Mouse (Mus musculus) G1E (cell line): ENCODE results near the gene Cd33. TPM values are rescaled to one million over a fixed set of nuclear protein-coding genes. Genes with fewer than 3 reads are reported as not detected.

Source experiments
- ATAC-seq: 2 replicates; pipeline ENCODE4 v1.8.0; 2016; ENCODE audit warnings: mild to moderate bottlenecking; ENCODE audit not compliant: insufficient number of reproducible peaks, poor library complexity, low FRiP score, severe bottlenecking; ENCODE audit errors: extremely low read depth
- DNase-seq: peaks from one replicate; pipeline ENCODE4 v3.0.0; 2012; ENCODE audit warnings: low spot score
- H3K27me3 ChIP-seq: 2 replicates; pipeline ENCODE4 v1.6.1; 2012; ENCODE audit warnings: mild to moderate bottlenecking, low read length, inconsistent platforms; ENCODE audit not compliant: insufficient read depth
- H3K36me3 ChIP-seq: replicated peaks from 2 replicates; pipeline ENCODE3; 2012; ENCODE audit warnings: mild to moderate bottlenecking, inconsistent platforms
- H3K4me1 ChIP-seq: 2 replicates; pipeline ENCODE4 v1.6.1; 2012; ENCODE audit warnings: low read depth, low read length, inconsistent platforms, mixed read lengths; ENCODE audit not compliant: insufficient read depth
- H3K4me3 ChIP-seq: 2 replicates; pipeline ENCODE4 v1.5.1; 2012; ENCODE audit warnings: low read depth, mild to moderate bottlenecking, inconsistent platforms, low read length, moderate library complexity, mixed read lengths
- H3K9me3 ChIP-seq: replicated peaks from 2 replicates; pipeline ENCODE4 v1.6.1; 2012; ENCODE audit warnings: inconsistent platforms
- CTCF ChIP-seq: IDR thresholded peaks from 2 replicates; pipeline ENCODE4 v1.5.1; 2012; ENCODE audit warnings: low read depth, low read length, inconsistent platforms, mixed read lengths
- GATA1 ChIP-seq: IDR thresholded peaks from 2 replicates; pipeline ENCODE4 v1.6.1; 2012; ENCODE audit warnings: borderline replicate concordance, low read length, inconsistent platforms, mixed read lengths
- GATA2 ChIP-seq: IDR thresholded peaks from 2 replicates; pipeline ENCODE4 v1.6.1; 2012; ENCODE audit warnings: low read depth, low read length, inconsistent platforms, borderline replicate concordance
- POLR2AphosphoS5 ChIP-seq: IDR thresholded peaks from 2 replicates; pipeline ENCODE4 v1.6.1; 2012; ENCODE audit warnings: low read depth, low read length, inconsistent platforms; ENCODE audit not compliant: insufficient replicate concordance
- TAL1 ChIP-seq: conservative IDR thresholded peaks from 2 replicates; pipeline ENCODE4 v1.6.1; 2012; ENCODE audit warnings: low read depth, low read length, inconsistent platforms, mixed read lengths
- polyA plus RNA-seq: library from polyadenylated mRNA; stranded (reverse); fragments of >175 nt; gene quantifications from 2 replicates; pipeline ENCODE4 v1.2.3, GENCODE M21; 2012
- total RNA-seq, 2 experiments: library from RNA; stranded (forward) in 1 of 2; stranded (reverse) in 1 of 2; fragments of 200-1000 nt in 1 of 2; fragments of >200 nt in 1 of 2; fragmentation: Nextera tagmentation in 1 of 2; gene quantifications; 2 replicates each; pipeline ENCODE4 v1.2.3; 2014 to 2017

The Cd33 gene
- total and polyA plus RNA-seq, 3 experiments: 0.60 to 0.69 TPM; not detected in 1

GRCm38 (mm10) chr7:43562651-43563070 lies 18.4 kb upstream of the Cd33 start:
- ATAC-seq (no peak), DNase-seq (no peak)
- H3K9me3 ChIP-seq: no peaks in the 10 kb centered on the region
- H3K36me3 ChIP-seq: peaks cover 10% of the 10 kb centered on the region
- peaks cover 12% of the 10 kb centered on the region for H3K4me1 ChIP-seq
- H3K4me3 ChIP-seq: peak overlapping the region; percentile 75
- TF ChIP-seq POLR2AphosphoS5: no peak
- TF ChIP-seq GATA2: no peak
- TF ChIP-seq TAL1: no peak
- no peak for TF ChIP-seq CTCF
- TF ChIP-seq GATA1: no peak
- no peaks in the 10 kb centered on the region for H3K27me3 ChIP-seq

GRCm38 (mm10) chr7:43562006-43562633 lies 17.9 kb upstream of the Cd33 start, which contains the start of gene Zfp658:
Gene Zfp658, plus strand, starts transcription at chr7:43562256.
- TF ChIP-seq CTCF (no peak), GATA2 (no peak), GATA1 (no peak), TAL1 (no peak), POLR2AphosphoS5 (no peak)
- H3K4me3 ChIP-seq: peak within 1 kb of the TSS; percentile 75
- peaks cover 12% of the 10 kb centered on the region for H3K4me1 ChIP-seq
- peaks cover 5% of the 10 kb centered on the region for H3K36me3 ChIP-seq
- peak; percentile 72 for ATAC-seq
- peak; percentile 17 for DNase-seq
- H3K9me3 ChIP-seq: no peaks in the 10 kb centered on the region
- H3K27me3 ChIP-seq: peaks cover 4% of the 10 kb centered on the region

- ATAC-seq: no peak
Observed at GRCm38 (mm10) chr7:43556901-43557300, 12.7 kb upstream of the Cd33 start.

GRCm38 (mm10) chr7:43555351-43555750 lies 11.1 kb upstream of the Cd33 start:
- TF ChIP-seq TAL1 (no peak), GATA2 (no peak), CTCF (no peak), POLR2AphosphoS5 (no peak)
- no peaks in the 10 kb centered on the region for H3K9me3 ChIP-seq
- no peak overlapping the region for H3K4me3 ChIP-seq
- H3K27me3 ChIP-seq: peaks cover 8% of the 10 kb centered on the region
- H3K36me3 ChIP-seq: no peaks in the 10 kb centered on the region
- no peak for DNase-seq
- ATAC-seq: no peak
- no peaks in the 10 kb centered on the region for H3K4me1 ChIP-seq

More at GRCm38 (mm10) chr7:43556901-43557300, 12.7 kb upstream of the Cd33 start:
- DNase-seq: no peak
- Histone ChIP-seq H3K4me1 (no peaks in the 10 kb centered on the region), H3K27me3 (peaks cover 8% of the 10 kb centered on the region), H3K9me3 (no peaks in the 10 kb centered on the region), H3K4me3 (no peak overlapping the region), H3K36me3 (no peaks in the 10 kb centered on the region)
- TF ChIP-seq TAL1: no peak

- TF ChIP-seq GATA2: no peak
- TF ChIP-seq CTCF: no peak
- no peak for TF ChIP-seq TAL1
- no peak for TF ChIP-seq POLR2AphosphoS5
- no peak for TF ChIP-seq GATA1
- Histone ChIP-seq H3K4me3 (no peak overlapping the region), H3K36me3 (no peaks in the 10 kb centered on the region), H3K9me3 (no peaks in the 10 kb centered on the region), H3K4me1 (no peaks in the 10 kb centered on the region), H3K27me3 (peaks cover 8% of the 10 kb centered on the region)
- ATAC-seq: no peak
- DNase-seq: no peak
Observed at GRCm38 (mm10) chr7:43554550-43554949, 10.3 kb upstream of the Cd33 start.

- Histone ChIP-seq H3K9me3 (no peaks in the 10 kb centered on the region), H3K36me3 (no peaks in the 10 kb centered on the region), H3K27me3 (peaks cover 8% of the 10 kb centered on the region), H3K4me1 (no peaks in the 10 kb centered on the region), H3K4me3 (no peak overlapping the region)
- DNase-seq (no peak), ATAC-seq (no peak)
- TF ChIP-seq TAL1 (no peak), CTCF (no peak), GATA1 (no peak), GATA2 (no peak), POLR2AphosphoS5 (no peak)
Observed at GRCm38 (mm10) chr7:43553153-43553552, 8.9 kb upstream of the Cd33 start.
